Mouse (Mus musculus) spleen, postnatal 14 days (tissue): ENCODE measurements around the gene Fam229a.
"Not testable (repeated sequence)": the region's sequence is repeated elsewhere in the genome, so short reads cannot be mapped to it uniquely, and the experiment has no call there.

Source experiments
- DNase-seq, 2 experiments: peaks; one replicate each; pipeline ENCODE4 v3.0.0; 2021 to 2022; ENCODE audit warnings: low spot score in 2 of 2

Fam229a gene

GRCm38 (mm10) chr4:129518519-129518918 lies 27.5 kb downstream of the Fam229a start:
- DNase-seq, result no peak

GRCm38 (mm10) chr4:129525338-129525737 lies 34.3 kb downstream of the Fam229a start:
- DNase-seq, result no peak

- no peak for DNase-seq
These were observed 34.9 kb downstream of the Fam229a start for GRCm38 (mm10) chr4:129525889-129526288.

GRCm38 (mm10) chr4:129528901-129529300 lies 37.9 kb downstream of the Fam229a start:
- DNase-seq, result not testable (repeated sequence)

- peak in 1 of 2 experiments; percentile 54 for DNase-seq
These were observed 49.0 kb downstream of the Fam229a start for GRCm38 (mm10) chr4:129540012-129540411.
